Mouse (Mus musculus) megakaryocyte-erythroid progenitor cell, adult 5 weeks (primary cell): ENCODE measurements around the gene Dgkg. TPM values are rescaled to one million over a fixed set of nuclear protein-coding genes. Genes with fewer than 3 reads are reported as not detected.

Experiments used
- polyA plus RNA-seq: library from polyadenylated mRNA; stranded (reverse); fragments of >175 nt; gene quantifications from 2 replicates; pipeline ENCODE4 v1.2.3, GENCODE M21; 2012

The Dgkg gene
- polyA plus RNA-seq = 3.6 and 3.8 TPM in 2 replicates

GRCm38 (mm10) chr16:22656533-22657444 is at the start of gene Dgkg:
Gene Dgkg (minus strand): TSS chr16:22657221.

GRCm38 (mm10) chr16:22439499-22440177 is 217.4 kb downstream of the Dgkg start, which contains the start of gene Etv5:
Gene Etv5 (minus strand): TSS chr16:22439719.

Other genes with a start within 250 kb of the Dgkg start
- 15.5 and 18.4 TPM in 2 replicates for gene Etv5, start 217.5 kb downstream of the Dgkg start, polyA plus RNA-seq
- gene Crygs, start 154.4 kb upstream of the Dgkg start, polyA plus RNA-seq = not detected in 2 replicates
- 3.1 and 3.8 TPM in 2 replicates for gene Tbccd1, start 200.4 kb upstream of the Dgkg start, polyA plus RNA-seq
- 70.2 and 72.4 TPM in 2 replicates for gene Dnajb11, start 200.6 kb upstream of the Dgkg start, polyA plus RNA-seq
- gene Ahsg, start 234.1 kb upstream of the Dgkg start, polyA plus RNA-seq = 0.05 TPM in 1 of 2 replicates, not detected in the other